Mouse (Mus musculus) kidney, postnatal 10 days (tissue): ENCODE data around the gene Otos.

Experiments
- DNase-seq: peaks from one replicate; pipeline ENCODE4 v3.0.0; 2021; ENCODE audit warnings: mixed read lengths

The Otos gene

DNA sequence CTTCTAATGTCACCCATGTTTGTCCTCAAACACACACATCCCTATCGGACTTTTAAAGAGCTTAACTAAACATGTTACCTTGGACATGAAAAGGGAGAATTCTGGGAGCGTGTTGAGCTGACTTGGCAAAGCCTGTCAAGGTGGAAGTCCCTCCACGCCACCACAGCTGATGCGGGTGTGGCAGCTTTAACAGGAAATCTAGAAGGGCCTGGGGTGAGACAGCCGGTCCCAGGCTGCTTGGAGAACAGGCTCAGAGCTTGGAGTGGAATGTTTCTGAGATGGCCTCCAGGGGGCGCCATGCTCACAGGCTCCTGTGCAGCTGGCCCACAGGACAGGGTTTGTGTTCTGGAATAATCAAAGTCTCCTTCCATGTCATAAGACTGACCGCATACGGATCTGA lies at the start of gene Otos:
TSS of gene Otos (minus strand) at position 169 of the 400 bp plus-strand sequence.
- peak; percentile 88 for DNase-seq

DNA sequence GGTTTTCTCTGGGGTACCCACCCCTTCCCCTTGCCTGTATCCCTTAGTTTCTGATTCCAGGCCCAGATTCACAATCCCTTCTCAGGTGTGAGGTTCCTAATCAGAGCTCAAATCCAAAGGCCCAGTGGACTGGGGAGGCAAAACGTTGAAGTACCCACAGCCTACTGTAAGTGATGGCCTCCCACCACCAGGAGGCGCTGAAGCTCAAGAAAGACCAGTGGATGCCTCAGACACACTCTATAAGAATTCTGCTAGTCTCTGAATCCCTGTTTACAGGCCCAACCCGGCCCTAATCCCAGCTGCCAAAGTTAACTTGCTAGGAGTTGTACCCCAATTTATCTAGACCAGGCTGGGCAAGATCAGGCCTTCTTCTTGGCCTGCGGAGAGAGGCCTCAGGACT lies 48.2 kb upstream of the Otos start:
- DNase-seq = peak; percentile 81

DNA sequence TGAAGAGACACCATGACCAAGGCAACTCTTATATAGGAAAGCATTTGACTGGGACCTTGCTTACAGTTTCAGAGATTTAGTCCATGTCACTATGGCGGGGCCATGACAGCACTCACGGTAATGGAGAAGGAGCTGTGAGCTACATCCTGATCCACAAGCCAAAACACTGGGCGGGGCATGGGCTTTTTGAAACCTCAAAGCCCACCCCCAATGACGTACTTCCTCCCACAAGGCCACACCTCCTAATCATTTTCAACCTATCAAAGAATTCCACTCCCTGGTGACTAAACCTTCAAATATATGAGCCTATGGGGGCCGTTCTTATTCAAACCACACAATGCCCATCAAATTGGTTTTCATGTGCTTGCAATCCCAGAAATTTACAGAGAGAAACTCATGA lies 47.1 kb upstream of the Otos start:
- no peak for DNase-seq

DNA sequence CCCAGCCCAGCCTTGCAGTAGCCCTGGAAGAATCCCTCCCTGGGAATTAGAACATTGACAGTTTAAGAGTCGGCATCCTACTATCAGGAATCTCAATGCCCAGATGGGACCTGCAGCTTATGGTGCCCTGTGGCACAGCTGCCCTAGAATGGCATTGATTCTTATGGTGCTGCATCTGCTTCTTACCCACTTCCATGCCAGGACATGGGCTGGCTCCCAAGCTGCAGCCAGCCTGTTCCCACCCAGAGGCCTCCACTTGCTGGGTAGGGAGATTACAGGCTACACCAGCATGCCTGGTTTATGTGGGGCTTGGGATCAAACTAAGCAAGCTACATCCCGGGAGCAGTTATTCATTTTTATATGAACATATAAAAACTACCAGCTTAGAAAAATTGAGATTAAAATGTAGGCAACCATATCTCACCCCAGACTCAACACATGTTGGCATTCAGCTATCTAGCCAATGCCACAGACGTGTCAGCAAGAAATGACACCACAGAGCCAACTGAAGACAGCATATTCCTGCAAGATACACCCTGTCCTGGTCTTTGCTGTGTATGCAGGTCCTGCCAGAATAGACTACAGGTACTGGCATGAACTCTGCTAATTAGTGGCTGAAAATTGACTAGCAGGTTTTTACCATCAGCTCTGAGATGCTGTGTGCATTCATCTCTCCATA lies 42.7 kb upstream of the Otos start:
- no peak for DNase-seq

DNA sequence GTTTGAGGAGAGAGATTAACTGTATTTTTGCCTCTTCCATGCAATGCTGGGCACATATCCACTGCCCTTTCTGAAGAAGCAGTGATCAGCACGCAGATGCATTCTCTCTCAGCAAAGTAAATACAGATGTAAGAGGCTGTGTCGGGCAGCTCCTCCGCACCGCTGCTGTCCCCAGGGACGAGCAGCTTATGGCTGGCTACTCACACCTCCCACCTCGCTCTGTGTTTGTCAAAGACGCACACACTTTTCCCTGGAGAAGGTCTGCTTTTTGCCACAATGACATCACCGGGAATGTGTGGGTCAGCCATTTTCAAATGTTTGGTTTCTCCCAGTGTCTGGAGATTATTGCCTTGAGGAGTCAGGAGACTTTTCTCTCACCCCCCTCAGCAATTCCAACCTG lies 38.4 kb upstream of the Otos start:
- no peak for DNase-seq

DNA sequence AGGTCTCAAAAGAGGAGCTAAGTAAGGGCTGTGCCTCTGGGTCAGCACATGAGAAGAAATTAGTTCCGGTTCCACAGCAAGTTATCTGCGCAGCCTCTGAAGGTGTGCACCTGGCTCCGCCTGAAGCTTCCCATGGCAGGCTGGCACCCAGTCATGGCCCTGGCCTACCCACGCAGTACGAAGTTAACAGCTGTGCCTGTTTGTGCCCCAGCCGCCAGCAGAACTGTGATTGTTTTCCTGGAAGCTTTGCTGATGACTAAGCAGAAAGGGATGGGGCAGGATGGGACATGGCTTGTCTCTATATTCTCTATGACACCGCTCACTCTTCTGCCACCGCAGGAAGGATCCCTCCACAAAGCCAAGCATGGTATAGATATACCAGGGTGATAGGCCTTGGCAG lies 34.5 kb upstream of the Otos start:
- DNase-seq = no peak

DNA sequence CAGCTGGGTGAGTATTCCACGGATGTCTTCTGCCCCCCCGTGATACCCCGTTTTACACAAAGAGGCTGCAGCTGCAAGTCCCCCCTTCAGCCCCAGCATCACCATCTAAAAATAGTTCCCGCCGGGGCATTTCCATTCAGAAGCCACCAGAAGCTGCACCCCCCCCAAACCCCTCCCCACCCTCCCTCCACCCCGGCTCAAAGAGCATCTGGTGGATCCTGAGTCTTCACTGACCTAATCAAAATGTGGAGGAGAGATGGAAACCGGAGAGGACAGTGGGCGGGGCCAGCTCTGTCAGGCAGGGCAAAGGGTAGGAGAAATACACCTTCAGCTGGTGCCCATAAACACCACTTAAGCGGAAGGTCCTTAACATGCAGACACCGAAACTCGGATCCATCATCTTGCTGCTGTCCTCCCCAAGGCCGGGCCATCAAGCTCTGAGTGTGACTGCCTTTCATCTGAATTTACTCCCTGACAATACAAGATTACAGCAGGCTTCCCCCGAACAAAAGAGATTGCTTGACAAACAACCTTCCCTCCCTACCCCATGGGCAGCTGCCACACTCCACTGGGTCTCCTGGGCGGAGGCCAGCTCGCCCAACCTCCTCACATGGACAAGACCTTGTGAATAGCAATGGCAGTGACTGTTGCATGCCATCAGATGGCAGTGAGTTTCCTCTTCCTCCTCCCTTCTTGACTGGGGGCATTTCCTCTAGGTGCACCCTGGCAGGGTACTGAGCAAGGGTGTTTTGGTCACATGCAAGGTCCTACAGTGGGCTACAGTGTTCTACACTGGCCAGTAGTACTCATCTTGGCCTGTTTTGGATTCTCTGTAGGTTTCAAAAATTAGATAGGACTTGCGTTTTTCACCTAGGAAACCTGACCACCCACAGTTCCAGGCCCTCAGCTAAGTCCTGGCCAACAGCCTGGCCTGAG lies 32.3 kb upstream of the Otos start:
- peak; percentile 74 for DNase-seq

DNA sequence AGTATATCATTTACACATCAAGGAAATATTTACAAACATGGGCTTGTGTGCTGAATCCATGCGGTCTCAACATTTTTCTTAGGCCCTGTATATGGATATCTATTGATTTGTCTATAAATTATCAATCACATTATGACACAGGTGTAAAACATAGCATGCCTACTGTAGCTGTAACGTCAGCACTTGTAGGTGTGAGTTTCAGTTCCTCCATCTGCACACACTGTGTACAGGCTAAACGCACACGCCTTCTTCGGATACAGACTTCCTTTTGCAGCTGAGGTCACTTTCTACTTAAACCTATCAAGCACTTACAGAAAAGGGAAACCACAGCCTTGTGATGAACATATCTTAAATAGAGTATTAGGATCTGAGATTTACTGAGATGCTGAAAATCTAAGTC lies 30.1 kb upstream of the Otos start:
- DNase-seq = no peak

DNA sequence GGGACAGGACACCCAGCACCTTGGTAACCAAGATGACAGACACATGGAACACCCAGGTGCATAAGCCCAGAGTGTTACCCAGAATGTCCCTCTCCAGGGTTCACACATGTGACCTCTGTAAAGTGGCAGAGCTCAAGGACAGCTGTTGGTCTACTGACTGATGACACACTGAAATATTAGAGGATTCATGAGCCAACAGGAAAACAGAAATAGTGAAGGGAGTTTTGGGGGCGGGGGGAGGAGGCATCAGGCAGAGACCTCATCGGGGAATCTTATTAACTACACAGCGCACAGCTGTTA lies 28.0 kb upstream of the Otos start:
- DNase-seq = no peak

DNA sequence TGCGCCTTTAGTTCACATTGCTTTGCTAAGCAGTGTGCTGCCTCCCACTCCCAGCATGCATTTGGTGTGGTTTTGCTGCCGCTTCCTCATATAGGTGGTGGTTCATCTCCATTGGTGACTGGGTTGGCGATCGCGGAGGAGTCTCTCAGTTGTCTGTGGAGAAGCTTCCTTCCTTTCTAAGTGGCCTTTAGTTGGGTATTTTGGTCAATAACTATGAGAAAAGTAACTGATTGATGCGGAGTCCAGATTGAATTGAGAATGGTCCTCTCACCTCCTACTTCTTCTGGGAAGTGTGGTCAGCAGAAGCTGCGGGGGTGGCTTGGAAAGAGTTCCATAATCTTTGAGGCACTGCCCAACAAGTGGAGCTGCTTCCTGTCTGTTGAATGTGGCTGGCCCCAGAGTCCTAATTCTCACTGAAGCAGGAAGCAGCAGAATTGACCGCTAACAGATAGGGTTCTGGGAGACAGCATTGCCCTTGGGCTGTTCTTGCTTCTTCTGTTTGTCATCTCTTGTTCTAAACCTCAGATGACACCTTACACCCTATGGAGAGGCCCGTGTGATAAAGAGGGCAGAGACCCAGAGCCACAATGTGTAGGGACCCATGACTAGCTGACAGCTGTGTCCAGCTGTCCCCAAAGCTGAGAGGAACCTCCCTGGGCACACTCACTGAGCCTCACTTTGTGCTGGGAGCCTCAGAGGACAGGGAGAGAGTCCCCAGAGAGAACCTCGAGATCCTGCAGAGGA lies 27.5 kb upstream of the Otos start:
- no peak for DNase-seq

DNA sequence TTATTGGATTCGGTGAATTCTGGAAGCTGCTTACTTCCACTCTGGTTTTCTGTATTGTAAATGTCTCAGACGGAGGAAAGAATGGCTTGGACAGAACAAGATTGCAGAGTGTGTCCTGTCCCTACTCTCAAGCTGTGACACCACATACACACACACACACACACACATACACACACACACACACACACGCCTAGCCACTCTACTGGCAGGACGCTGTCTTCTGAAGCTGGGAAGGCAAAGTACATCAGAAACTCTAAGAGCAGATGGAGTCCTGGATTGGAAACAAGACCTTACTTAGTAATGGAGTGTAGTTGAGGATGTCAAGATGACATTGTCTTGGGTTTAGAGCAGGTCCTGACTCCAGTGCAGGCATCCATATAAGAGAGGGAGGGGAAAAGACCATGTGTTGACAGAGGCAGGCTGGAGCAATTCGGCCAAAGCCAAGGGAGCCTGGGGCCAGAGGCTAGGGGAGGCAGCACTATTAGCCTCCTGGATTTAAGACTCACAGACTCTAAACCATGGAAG lies 24.7 kb upstream of the Otos start:
- DNase-seq = no peak

DNA sequence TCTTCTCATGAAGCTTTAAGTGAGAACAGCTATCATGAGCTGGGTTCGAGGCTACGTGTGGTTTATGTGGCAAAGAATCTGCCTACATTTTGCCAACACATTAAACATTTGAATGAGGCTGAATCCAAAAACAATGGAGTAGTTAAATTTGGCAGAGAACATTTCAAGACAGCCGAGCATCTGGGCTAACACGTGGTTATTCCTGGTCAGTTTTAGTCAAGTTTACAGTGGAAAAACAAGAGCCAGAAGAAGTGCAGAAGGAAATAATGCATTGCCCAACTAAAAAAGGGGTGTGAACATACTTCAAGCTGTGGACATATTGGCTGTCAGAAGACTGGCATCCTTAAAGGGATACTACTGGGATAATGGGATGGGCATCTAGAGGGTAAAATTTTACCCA lies 22.7 kb upstream of the Otos start:
- DNase-seq = no peak

DNA sequence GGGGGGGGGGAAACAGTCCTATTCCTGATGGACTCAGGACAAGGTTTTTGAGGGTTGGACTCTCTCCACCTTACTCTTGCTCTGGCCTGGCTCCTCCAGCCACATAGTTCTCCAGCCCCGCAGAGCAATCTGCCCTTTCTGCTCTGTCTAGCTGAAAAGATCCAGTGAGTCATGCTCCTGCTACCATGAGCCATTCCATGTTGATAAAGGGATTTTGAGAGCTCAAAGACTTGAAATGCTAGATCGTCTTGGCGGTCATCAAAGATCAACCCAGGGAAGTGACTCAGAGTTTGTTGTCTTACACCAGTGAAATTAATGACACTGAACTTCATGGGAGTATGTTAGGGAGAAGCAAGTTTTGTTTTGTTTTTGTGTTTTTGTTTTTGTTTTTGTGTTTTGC lies 20.8 kb upstream of the Otos start:
- no peak for DNase-seq

DNA sequence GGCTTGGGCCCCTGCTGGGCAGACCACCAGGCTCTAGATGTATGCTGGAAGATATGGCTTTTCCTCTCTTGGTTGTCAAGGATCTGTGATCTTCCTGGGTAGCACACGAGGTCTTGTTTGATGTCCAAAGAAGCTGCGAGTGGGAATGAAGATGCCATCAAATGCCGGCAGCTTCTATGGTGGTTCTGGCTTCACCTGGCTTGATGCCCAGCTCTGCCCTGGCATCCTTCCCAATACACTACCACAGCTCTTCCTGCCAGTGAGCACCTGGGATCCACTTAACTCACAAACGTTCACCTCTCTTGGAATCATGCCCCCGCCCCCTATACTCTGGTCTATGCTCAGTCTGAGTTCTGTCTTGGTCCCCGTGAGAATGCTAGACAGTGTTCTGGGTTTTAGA lies 18.5 kb upstream of the Otos start:
- peak; percentile 27 for DNase-seq

DNA sequence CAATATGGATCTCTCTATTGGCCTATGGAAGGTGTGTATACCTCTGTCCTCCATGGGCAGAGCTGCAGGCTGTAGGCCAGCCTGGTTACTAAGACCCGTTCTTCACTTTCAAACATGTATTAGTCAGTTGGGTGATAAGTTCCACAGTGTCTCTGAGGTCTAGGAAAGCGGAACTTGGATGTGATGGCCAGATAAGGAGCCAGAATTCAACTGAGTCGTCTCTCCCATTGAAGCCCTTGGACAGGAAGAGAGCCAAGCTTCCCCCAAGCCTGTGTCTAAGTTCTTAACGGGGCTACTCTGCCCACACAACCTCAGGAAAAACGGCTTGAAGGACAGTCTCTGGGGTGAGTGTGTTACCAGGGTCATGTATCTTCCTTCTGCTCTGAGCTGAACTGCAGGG lies 10.8 kb upstream of the Otos start:
- no peak for DNase-seq

DNA sequence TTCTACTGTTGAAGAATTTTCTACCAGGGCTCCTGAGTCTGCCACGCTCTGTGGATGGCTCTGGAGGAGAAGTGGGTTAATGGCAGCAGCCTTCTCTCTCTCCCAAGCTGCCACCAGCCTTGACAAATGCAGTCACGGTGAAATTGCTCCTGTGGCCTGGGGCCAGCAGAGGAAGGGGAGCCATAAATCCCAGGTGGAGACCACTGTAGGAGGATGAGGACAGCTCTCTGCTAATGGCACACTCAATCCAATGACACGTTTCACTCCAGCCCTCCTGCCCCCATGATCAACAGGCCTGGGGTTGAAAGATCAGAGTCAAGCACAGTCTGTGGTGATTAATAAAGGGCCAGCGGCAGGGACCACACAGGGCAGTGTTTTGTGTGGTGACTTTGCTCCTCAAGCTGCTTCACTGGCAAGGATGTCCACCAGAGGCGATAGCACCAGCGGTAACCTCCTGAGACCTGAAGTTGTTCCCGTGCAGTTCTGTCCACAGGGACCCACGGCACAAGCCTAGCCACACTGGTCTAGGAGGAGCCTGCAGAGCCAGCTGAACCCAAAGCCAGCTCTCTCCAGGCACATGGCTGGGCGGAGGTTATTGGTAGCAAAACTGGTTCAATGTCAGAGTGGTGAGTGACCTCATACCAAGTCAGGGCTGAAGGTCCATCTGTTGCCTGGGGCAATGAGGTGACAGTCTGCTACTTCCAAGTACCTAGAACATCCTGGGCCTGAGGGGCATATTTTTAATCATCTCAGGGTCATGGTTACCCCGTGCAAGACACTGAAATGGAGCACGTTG lies 8.6 kb upstream of the Otos start:
- DNase-seq = no peak

DNA sequence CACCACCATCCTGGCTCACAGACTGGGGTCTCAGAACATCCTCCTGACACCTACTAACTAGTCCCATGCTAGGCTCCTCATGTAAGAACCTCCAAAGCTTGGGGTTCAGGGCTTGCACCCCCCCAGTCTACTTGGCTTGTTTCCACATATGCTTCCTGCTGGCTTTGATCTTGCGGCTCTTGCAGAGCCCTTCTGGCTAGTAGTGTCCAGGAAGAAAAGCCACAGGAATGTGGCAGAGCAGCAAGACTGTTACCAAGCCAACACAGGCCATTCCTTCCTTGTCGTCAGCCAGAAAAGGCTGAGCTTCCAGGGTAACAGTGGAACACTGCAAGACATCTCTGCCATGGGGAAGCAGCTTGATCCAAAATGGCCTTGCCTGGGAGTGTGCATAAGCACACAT lies 6.0 kb upstream of the Otos start:
- DNase-seq = no peak

DNA sequence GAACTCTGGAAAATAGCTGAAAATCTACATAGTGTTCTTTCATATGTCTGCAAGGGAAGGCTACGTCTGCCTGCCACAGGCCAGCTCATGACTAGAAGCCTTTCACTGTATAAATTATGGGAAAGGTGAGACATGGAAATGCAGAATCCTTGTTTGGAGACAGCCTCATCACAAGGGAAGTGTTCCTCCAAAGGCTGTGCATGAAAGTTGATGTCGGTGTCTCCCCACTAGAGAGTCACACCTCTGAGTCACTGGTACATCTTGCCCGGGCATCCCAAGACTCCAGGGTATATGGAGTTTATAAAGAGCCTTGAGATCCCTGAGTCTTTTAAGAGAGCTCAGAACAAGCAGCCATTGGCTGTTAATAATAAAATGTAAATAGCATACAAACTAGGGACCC lies 4.5 kb upstream of the Otos start:
- DNase-seq = no peak

DNA sequence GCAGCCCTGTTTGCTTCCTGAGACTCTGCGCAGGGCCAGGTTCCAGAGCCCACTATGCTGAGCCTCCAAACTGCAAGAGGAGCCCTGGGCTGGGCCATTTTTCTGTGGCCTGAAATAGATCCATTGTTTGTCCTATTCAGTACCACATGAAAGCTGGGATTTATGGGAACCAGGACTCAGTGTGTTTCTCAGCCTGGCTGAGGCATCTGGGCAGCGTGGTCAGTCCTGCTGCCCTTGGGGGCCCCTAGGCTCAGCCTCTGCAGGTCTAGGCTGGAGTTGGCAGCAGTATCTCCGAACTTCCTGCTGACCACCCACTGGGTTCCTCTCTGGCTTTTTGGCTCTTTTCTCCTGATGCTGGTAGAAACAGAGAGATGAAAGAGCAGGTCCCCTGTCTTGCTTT lies 2.8 kb upstream of the Otos start:
- no peak for DNase-seq

DNA sequence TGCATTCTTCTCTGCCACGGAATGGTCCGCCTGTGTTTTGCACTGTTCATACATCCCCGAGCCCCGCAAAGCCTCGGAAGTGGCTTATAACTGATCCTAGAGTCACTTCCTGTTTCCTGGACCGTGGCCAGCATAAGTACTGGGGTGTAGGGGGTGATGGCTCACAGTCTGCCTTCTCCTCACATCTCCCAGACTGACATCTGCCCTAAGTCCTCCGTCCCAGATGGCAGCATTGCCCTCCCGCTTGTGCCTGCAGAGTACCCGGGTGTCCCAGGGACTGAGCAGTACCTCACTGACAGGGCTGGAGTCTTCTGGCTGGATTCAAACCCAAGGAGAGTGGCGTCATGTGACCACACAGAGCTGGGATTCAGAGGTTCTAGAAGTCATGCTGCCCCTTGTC lies 444 bp downstream of the Otos start:
- DNase-seq = no peak

DNA sequence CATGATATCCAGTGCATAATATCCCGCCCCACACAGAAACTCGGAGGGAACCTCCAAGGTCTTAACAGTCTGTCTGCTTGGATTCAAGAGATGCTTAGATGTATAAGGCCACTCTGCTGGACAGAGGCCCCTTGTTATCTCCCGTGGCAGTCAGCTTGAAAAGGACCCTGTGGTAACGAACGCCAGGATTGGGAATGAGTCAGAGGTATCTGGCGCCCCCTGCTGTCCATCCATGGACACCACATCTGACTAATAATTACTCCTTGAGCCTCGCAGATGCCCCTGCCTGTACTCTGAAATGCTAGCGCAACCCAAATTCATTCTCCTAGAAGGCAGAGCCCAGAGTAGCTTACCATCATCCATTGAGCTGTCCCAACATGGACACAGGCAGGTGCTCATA lies 889 bp downstream of the Otos start:
- peak; percentile 86 for DNase-seq

DNA sequence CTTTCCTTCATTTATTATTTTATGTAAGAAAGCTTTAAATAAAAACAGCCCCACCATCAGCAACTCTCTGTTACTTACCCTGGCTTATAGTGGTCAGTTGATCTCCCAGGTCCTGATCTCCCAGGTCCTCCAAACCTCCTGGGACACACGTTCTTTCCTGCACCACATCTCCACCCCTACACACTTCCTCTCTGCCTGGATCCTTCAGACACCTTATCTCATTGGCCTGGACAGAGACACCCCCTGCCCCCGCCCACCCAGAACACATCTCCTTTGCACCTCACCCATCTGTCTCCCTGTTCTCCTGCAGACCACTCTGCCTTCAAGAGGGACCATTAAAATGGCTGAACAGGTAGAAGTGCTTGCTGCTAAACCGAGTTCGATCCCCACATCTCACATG lies 1.6 kb downstream of the Otos start:
- DNase-seq = no peak

DNA sequence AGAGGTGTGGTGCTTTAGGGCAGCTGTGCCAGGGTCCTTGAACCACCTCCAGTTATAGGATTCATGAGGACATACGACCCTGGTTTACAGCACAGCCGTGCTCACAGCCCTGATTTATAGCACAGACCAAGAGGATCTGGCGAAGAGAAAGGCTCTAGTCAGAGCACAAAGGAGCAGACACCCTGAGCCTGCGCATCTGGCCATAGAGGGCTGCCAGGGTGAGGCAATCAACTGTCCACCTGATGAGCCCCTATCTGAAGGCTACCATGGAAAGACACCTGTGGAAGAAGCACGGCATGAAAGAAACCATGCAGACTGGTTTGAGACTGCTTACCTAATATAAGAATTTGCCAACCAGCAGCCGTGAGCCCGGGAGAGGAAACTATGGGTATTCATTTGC lies 2.0 kb downstream of the Otos start:
- DNase-seq = no peak
